Mouse (Mus musculus) spleen, adult 10 weeks (tissue): ENCODE measurements around the gene Vmn1r122. TPM values are rescaled to one million over a fixed set of nuclear protein-coding genes. Genes with fewer than 3 reads are reported as not detected.

ENCODE experiments used
- polyA plus RNA-seq: library from polyadenylated mRNA; stranded (reverse); fragments of 350-450 nt; fragmentation: Illumina TruSeq; extraction: RNeasy Lipid Tissue Mini Kit (QIAGEN cat#74804); gene quantifications from one replicate; pipeline ENCODE4 v1.2.3, GENCODE M21; 2015; ENCODE audit warnings: low replicate concordance; ENCODE audit not compliant: insufficient read depth

Vmn1r122 gene
- polyA plus RNA-seq = not detected

GRCm38 (mm10) chr7:21134028-21134427 lies at the start of gene Vmn1r122:
Gene Vmn1r122, minus strand, starts transcription at chr7:21134128.

GRCm38 (mm10) chr7:21161885-21162284 lies 28.0 kb upstream of the Vmn1r122 start, which contains the start of gene Vmn1r123:
Gene Vmn1r123, plus strand, starts transcription at chr7:21162185.

GRCm38 (mm10) chr7:21098413-21098812 lies 35.5 kb downstream of the Vmn1r122 start, which contains the start of gene Vmn1r121:
Gene Vmn1r121, minus strand, starts transcription at chr7:21098513.

Other genes with a start within 250 kb of the Vmn1r122 start
- not detected for gene Vmn1r118, start 221.8 kb downstream of the Vmn1r122 start, polyA plus RNA-seq
- gene Vmn1r119, start 121.7 kb downstream of the Vmn1r122 start, polyA plus RNA-seq = not detected
- not detected for gene Vmn1r120, start 80.3 kb downstream of the Vmn1r122 start, polyA plus RNA-seq
- not detected for gene Vmn1r121, start 35.6 kb downstream of the Vmn1r122 start, polyA plus RNA-seq
- not detected for gene Vmn1r123, start 28.1 kb upstream of the Vmn1r122 start, polyA plus RNA-seq
- gene Gm5157, start 56.3 kb upstream of the Vmn1r122 start, polyA plus RNA-seq = not detected
- gene Vmn1r124, start 126.5 kb upstream of the Vmn1r122 start, polyA plus RNA-seq = not detected
- gene Vmn1r125, start 138.1 kb upstream of the Vmn1r122 start, polyA plus RNA-seq = not detected
- gene Vmn1r126, start 167.3 kb upstream of the Vmn1r122 start, polyA plus RNA-seq = not detected
- not detected for gene Vmn1r127, start 185.7 kb upstream of the Vmn1r122 start, polyA plus RNA-seq
- not detected for gene Vmn1r128, start 215.2 kb upstream of the Vmn1r122 start, polyA plus RNA-seq
- not detected for gene Vmn1r129, start 227.2 kb upstream of the Vmn1r122 start, polyA plus RNA-seq